Mouse (Mus musculus): ENCODE data around the gene Chpf2. TPM values are rescaled to one million over a fixed set of nuclear protein-coding genes. Genes with fewer than 3 reads are reported as not detected.
"Not testable (repeated sequence)": the region's sequence is repeated elsewhere in the genome, so short reads cannot be mapped to it uniquely, and the experiment has no call there.

Chpf2 gene
- total and polyA plus RNA-seq, 3 experiments, result 37.9 to 39.7 TPM; not detected in 1

DNA sequence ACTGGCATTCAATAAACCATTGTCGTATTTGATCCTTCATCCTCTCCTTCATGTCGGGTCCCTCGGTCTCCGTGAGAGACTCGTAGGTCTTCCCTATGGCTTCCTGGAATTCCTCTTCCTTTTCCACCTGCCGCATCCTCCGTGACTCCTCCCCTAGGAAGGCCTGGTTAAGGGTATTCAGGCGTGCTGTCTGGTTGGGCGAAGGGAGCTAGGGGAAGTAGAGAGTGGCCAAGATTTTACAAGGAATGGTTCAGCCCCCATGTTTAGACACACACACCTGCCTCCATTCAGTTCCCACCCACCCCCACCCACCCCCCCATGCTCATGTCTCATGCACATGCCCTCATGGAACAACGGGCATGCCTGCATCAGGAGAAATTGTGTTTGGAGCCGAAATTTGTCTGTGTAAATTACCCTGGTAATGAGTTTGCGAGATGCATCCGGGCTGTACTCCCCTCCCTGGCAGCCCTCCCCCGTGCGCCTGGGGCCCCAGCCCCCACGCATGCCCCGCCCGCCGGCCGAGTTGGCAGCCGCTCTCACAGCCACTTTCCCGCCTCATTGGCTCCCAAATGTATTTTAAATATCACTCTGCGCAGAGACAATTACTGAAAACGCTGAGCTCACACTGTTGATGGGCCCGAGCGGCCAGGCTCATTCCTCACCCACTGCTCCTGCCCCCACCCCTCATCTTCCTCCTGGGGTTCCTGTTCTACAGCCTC is 35.8 kb upstream of the Chpf2 start:
- H3K27me3 ChIP-seq (ENCODE audit: control insufficient read depth in 1 of 2, insufficient read depth in 2 of 2, low read length in 2 of 2), result peaks cover 9 to 21% of the 10 kb centered on the region in 2 experiments
- H3K36me3 ChIP-seq (ENCODE audit: control insufficient read depth in 1 of 2, insufficient read depth in 2 of 2, low read length in 2 of 2), result no peaks in the 10 kb centered on the region
- no peak for TF ChIP-seq UBTF (IDR thresholded peaks at IDR 0.05; ENCODE audit: borderline replicate concordance, insufficient read depth, low read depth, low read length)
- TF ChIP-seq MEF2A (IDR thresholded peaks at IDR 0.05; ENCODE audit: extremely low read depth, insufficient replicate concordance, low read depth, low read length, poor library complexity, severe bottlenecking), result no peak
- no peak for TF ChIP-seq ELF1 (IDR thresholded peaks at IDR 0.05; ENCODE audit: low read depth, low read length)
- TF ChIP-seq BHLHE40 (IDR thresholded peaks at IDR 0.05; ENCODE audit: borderline replicate concordance, low read depth, low read length), result no peak
- TF ChIP-seq USF2 (IDR thresholded peaks at IDR 0.05; ENCODE audit: borderline replicate concordance in 1 of 2, insufficient read depth in 1 of 2, low read depth in 1 of 2, low read length in 2 of 2), result no peak
- TF ChIP-seq SIN3A (IDR thresholded peaks at IDR 0.05; ENCODE audit: low read length), result no peak
- TF ChIP-seq CHD2 (IDR thresholded peaks at IDR 0.05; ENCODE audit: low read length), result no peak
- TF ChIP-seq TAL1 (IDR thresholded peaks at IDR 0.05; ENCODE audit: low read length), result no peak
- TF ChIP-seq MAX (IDR thresholded peaks at IDR 0.05; ENCODE audit: low read length), result no peak
- H3K9ac ChIP-seq (ENCODE audit: control insufficient read depth, low read depth, low read length, poor library complexity, severe bottlenecking), result no peak overlapping the region
- H3K4me1 ChIP-seq (ENCODE audit: control insufficient read depth in 1 of 2, insufficient read depth in 2 of 2, low read length in 2 of 2), result no peaks in the 10 kb centered on the region
- H3K4me3 ChIP-seq (ENCODE audit: control insufficient read depth in 1 of 2, insufficient read depth in 1 of 2, low read depth in 2 of 2, low read length in 2 of 2), result no peak overlapping the region
- no peak overlapping the region for H3K27ac ChIP-seq (ENCODE audit: control insufficient read depth, low read depth, low read length)
- DNase-seq (ENCODE audit: low read depth, low spot score), result no peak
- no peaks in the 10 kb centered on the region for H3K79me2 ChIP-seq (ENCODE audit: control insufficient read depth, insufficient read depth, low read length, poor library complexity)
- H3K9me3 ChIP-seq (replicated peaks; ENCODE audit: insufficient read depth, low read length), result no peaks in the 10 kb centered on the region

DNA sequence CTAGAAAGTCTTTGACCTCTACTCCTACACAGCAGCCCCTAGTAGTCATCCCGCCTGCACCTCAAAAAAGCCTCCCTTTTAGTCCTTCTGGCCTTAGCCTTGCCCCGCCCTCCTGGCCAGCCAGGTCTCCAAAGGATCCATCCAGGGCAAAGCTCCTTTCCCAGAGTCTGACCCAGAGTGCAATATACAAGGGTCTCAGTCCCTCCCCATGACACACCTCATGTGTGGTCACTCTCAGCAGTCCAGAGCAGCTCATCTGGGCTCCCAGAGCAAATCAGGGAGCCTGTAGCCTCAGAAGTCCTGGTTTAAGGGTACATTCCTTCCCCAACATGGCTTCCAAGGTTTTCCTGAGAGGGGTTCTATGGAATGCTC is 35.2 kb upstream of the Chpf2 start:
- TF ChIP-seq BHLHE40 (IDR thresholded peaks at IDR 0.05; ENCODE audit: borderline replicate concordance, low read depth, low read length) (no peak), TAL1 (IDR thresholded peaks at IDR 0.05; ENCODE audit: low read length) (no peak), CHD1 (IDR thresholded peaks at IDR 0.05; ENCODE audit: low read depth, low read length) (no peak), RAD21 (IDR thresholded peaks at IDR 0.05; ENCODE audit: low read depth, low read length) (no peak)
- DNase-seq (ENCODE audit: low read depth, low spot score), result no peak
- H3K4me3 ChIP-seq (ENCODE audit: control insufficient read depth in 1 of 2, insufficient read depth in 1 of 2, low read depth in 2 of 2, low read length in 2 of 2), result no peak overlapping the region
- no peaks in the 10 kb centered on the region for H3K79me2 ChIP-seq (ENCODE audit: control insufficient read depth, insufficient read depth, low read length, poor library complexity)
- H3K4me1 ChIP-seq (ENCODE audit: control insufficient read depth in 1 of 2, insufficient read depth in 2 of 2, low read length in 2 of 2), result no peaks in the 10 kb centered on the region
- no peak overlapping the region for H3K9ac ChIP-seq (ENCODE audit: control insufficient read depth, low read depth, low read length, poor library complexity, severe bottlenecking)
- H3K27me3 ChIP-seq (ENCODE audit: control insufficient read depth in 1 of 2, insufficient read depth in 2 of 2, low read length in 2 of 2), result peaks cover 9 to 23% of the 10 kb centered on the region in 2 experiments
- no peaks in the 10 kb centered on the region for H3K9me3 ChIP-seq (replicated peaks; ENCODE audit: insufficient read depth, low read length)
- no peak overlapping the region for H3K27ac ChIP-seq (ENCODE audit: control insufficient read depth, low read depth, low read length)
- no peaks in the 10 kb centered on the region for H3K36me3 ChIP-seq (ENCODE audit: control insufficient read depth in 1 of 2, insufficient read depth in 2 of 2, low read length in 2 of 2)

DNA sequence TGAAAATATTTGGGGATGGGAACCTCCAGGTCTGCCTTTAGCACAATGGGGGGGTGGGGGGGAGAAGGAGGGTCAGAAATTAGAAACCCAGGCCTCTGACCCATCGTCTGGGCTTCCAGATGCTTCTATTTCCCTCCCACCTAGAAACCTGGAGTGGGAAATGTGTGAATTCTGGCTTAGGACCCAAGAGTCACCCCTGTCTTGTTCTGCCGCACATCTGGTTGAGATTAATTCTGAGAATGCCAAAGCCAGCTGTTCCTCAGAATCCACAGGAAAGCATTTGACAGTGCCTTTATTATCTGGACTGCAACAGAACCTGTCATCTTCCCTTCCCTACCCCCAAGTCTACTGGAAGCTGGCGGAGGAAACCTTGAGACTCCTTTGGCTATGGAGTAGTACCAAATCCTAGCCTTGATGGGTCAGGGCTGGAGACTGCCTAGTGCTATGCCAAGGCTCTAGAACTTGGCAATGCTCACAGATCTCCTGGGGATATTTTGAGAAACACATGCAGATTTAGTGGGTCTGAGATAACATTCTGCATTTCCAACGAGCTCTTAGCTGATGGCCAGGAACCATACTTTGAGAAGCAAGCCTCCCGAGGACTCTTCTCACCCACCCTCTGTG is 32.8 kb upstream of the Chpf2 start:
- Histone ChIP-seq H3K27ac (ENCODE audit: control insufficient read depth, low read depth, low read length) (no peak overlapping the region), H3K4me1 (ENCODE audit: control insufficient read depth in 1 of 2, insufficient read depth in 2 of 2, low read length in 2 of 2) (no peaks in the 10 kb centered on the region), H3K27me3 (ENCODE audit: control insufficient read depth in 1 of 2, insufficient read depth in 2 of 2, low read length in 2 of 2) (peaks cover 14 to 23% of the 10 kb centered on the region in 2 experiments), H3K4me3 (ENCODE audit: control insufficient read depth in 1 of 2, insufficient read depth in 1 of 2, low read depth in 2 of 2, low read length in 2 of 2) (no peak overlapping the region), H3K9me3 (replicated peaks; ENCODE audit: insufficient read depth, low read length) (no peaks in the 10 kb centered on the region), H3K9ac (ENCODE audit: control insufficient read depth, low read depth, low read length, poor library complexity, severe bottlenecking) (no peak overlapping the region), H3K79me2 (ENCODE audit: control insufficient read depth, insufficient read depth, low read length, poor library complexity) (no peaks in the 10 kb centered on the region), H3K36me3 (ENCODE audit: control insufficient read depth in 1 of 2, insufficient read depth in 2 of 2, low read length in 2 of 2) (no peaks in the 10 kb centered on the region)
- no peak for DNase-seq (ENCODE audit: low read depth, low spot score)
- TF ChIP-seq KAT2A (conservative IDR thresholded peaks at IDR 0.05; ENCODE audit: low read depth, low read length), result no peak
- no peak for TF ChIP-seq ZC3H11A (IDR thresholded peaks at IDR 0.05; ENCODE audit: low read depth, low read length)
- TF ChIP-seq JUND (IDR thresholded peaks at IDR 0.05; ENCODE audit: low read depth, low read length), result no peak
- no peak for TF ChIP-seq POLR2AphosphoS5 (IDR thresholded peaks at IDR 0.05; ENCODE audit: borderline replicate concordance, low read depth, low read length)
- TF ChIP-seq CTCF (IDR thresholded peaks at IDR 0.05 in 2 of 3, conservative IDR thresholded peaks at IDR 0.05 in 1 of 3; ENCODE audit: control insufficient read depth in 1 of 3, insufficient read depth in 1 of 3, low read depth in 2 of 3, low read length in 3 of 3, poor library complexity in 1 of 3, severe bottlenecking in 1 of 3), result no peak
- TF ChIP-seq UBTF (IDR thresholded peaks at IDR 0.05; ENCODE audit: borderline replicate concordance, insufficient read depth, low read depth, low read length), result no peak
- TF ChIP-seq ZNF384 (IDR thresholded peaks at IDR 0.05; ENCODE audit: low read depth, low read length), result no peak
- no peak for TF ChIP-seq SIN3A (IDR thresholded peaks at IDR 0.05; ENCODE audit: low read length)

DNA sequence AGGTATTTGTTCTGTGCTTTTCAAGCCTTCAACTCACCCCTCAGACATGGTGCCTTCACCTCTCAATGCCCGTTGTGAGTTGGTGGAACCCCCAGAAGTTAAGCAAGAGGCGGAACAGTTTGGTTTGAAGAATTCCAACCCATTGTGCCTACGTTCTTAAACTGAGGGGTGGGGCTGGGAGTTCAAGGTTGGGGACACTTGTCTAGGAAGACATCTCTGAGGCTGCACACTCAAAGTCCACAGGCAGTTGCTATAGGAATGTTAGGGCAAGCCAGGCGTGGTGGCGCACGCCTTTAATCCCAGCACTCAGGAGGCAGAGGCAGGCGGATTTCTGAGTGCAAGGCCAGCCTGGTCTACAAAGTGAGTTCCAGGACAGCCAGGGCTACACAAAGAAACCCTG is 31.2 kb upstream of the Chpf2 start:
- H3K27ac ChIP-seq (ENCODE audit: control insufficient read depth, low read depth, low read length); H3K9ac ChIP-seq (ENCODE audit: control insufficient read depth, low read depth, low read length, poor library complexity, severe bottlenecking): not testable (repeated sequence)
- H3K27me3 ChIP-seq (ENCODE audit: control insufficient read depth in 1 of 2, insufficient read depth in 2 of 2, low read length in 2 of 2), result peaks cover 11 to 20% of the 10 kb centered on the region in 2 experiments

More for the DNA sequence above, 31.2 kb upstream of the Chpf2 start:
- not testable (repeated sequence) for H3K9me3 ChIP-seq (replicated peaks; ENCODE audit: insufficient read depth, low read length); DNase-seq (ENCODE audit: low read depth, low spot score); H3K4me1 ChIP-seq (ENCODE audit: control insufficient read depth in 1 of 2, insufficient read depth in 2 of 2, low read length in 2 of 2); H3K36me3 ChIP-seq (ENCODE audit: control insufficient read depth in 1 of 2, insufficient read depth in 2 of 2, low read length in 2 of 2); H3K4me3 ChIP-seq (ENCODE audit: control insufficient read depth in 1 of 2, insufficient read depth in 1 of 2, low read depth in 2 of 2, low read length in 2 of 2); H3K79me2 ChIP-seq (ENCODE audit: control insufficient read depth, insufficient read depth, low read length, poor library complexity)

Data from MEL (cell line).